Mouse (Mus musculus) cerebellum, adult (tissue): Measurements from ENCODE around the gene Pde4dip.

Experiments used
- ATAC-seq: cut with Nextera tagmentation; 2 replicates; pipeline ENCODE4 v1.9.2; 2017; ENCODE audit warnings: mild to moderate bottlenecking, moderate library complexity, mixed read lengths; ENCODE audit not compliant: insufficient number of reproducible peaks, low FRiP score, low TSS enrichment

Gene Pde4dip

GRCm38 (mm10) chr3:97701198-97701597 lies 187.3 kb downstream of the Pde4dip start:
- ATAC-seq, result no peak

- ATAC-seq, result no peak
These were observed 189.4 kb downstream of the Pde4dip start for GRCm38 (mm10) chr3:97699061-97699460.

- ATAC-seq, result no peak
These were observed 191.2 kb downstream of the Pde4dip start for GRCm38 (mm10) chr3:97697291-97697690.

- no peak for ATAC-seq
These were observed 191.6 kb downstream of the Pde4dip start for GRCm38 (mm10) chr3:97696866-97697265.

GRCm38 (mm10) chr3:97693806-97694205 lies 194.7 kb downstream of the Pde4dip start:
- ATAC-seq, result no peak

GRCm38 (mm10) chr3:97691443-97692017 lies 197.0 kb downstream of the Pde4dip start:
- ATAC-seq, result no peak

GRCm38 (mm10) chr3:97690590-97690989 lies 197.9 kb downstream of the Pde4dip start:
- ATAC-seq, result no peak

- no peak for ATAC-seq
These were observed 199.2 kb downstream of the Pde4dip start for GRCm38 (mm10) chr3:97689289-97689688.

GRCm38 (mm10) chr3:97686372-97687117 lies 202.0 kb downstream of the Pde4dip start:
- no peak for ATAC-seq

GRCm38 (mm10) chr3:97683560-97684195 lies 204.8 kb downstream of the Pde4dip start:
- ATAC-seq, result no peak

GRCm38 (mm10) chr3:97682576-97682975 lies 205.9 kb downstream of the Pde4dip start:
- ATAC-seq, result no peak

GRCm38 (mm10) chr3:97682159-97682502 lies 206.4 kb downstream of the Pde4dip start:
- ATAC-seq, result no peak

GRCm38 (mm10) chr3:97681321-97682158 lies 207.0 kb downstream of the Pde4dip start:
- 0 out of 2 replicates have a peak, but pooled peaks have one; percentile 23 for ATAC-seq

- ATAC-seq, result peak; percentile 79
These were observed 207.7 kb downstream of the Pde4dip start for GRCm38 (mm10) chr3:97680631-97681320.

GRCm38 (mm10) chr3:97678416-97678815 lies 210.1 kb downstream of the Pde4dip start:
- no peak for ATAC-seq

GRCm38 (mm10) chr3:97676126-97676525 lies 212.4 kb downstream of the Pde4dip start:
- ATAC-seq, result no peak

- no peak for ATAC-seq
These were observed 213.8 kb downstream of the Pde4dip start, which contains the start of gene Gm17651 for GRCm38 (mm10) chr3:97674644-97675110. Gm17651 (minus strand) TSS chr3:97674694.

- ATAC-seq, result no peak
These were observed 221.3 kb downstream of the Pde4dip start for GRCm38 (mm10) chr3:97667093-97667675.

GRCm38 (mm10) chr3:97666154-97666553 lies 222.4 kb downstream of the Pde4dip start:
- ATAC-seq, result no peak

GRCm38 (mm10) chr3:97665525-97665924 lies 223.0 kb downstream of the Pde4dip start:
- ATAC-seq, result no peak
